Mouse (Mus musculus): Measurements from ENCODE around the gene Cdc7. TPM values are rescaled to one million over a fixed set of nuclear protein-coding genes. Genes with fewer than 3 reads are reported as not detected.

The Cdc7 gene
- total RNA-seq (2014; rRNA removed; ENCODE audit: low replicate concordance) (8.1 and 10.8 TPM in 2 replicates), polyA plus RNA-seq (2015; fragmentation: Nextera tagmentation; extraction: Ambion mirVana) (4.0 and 5.5 TPM in 2 replicates)

DNA sequence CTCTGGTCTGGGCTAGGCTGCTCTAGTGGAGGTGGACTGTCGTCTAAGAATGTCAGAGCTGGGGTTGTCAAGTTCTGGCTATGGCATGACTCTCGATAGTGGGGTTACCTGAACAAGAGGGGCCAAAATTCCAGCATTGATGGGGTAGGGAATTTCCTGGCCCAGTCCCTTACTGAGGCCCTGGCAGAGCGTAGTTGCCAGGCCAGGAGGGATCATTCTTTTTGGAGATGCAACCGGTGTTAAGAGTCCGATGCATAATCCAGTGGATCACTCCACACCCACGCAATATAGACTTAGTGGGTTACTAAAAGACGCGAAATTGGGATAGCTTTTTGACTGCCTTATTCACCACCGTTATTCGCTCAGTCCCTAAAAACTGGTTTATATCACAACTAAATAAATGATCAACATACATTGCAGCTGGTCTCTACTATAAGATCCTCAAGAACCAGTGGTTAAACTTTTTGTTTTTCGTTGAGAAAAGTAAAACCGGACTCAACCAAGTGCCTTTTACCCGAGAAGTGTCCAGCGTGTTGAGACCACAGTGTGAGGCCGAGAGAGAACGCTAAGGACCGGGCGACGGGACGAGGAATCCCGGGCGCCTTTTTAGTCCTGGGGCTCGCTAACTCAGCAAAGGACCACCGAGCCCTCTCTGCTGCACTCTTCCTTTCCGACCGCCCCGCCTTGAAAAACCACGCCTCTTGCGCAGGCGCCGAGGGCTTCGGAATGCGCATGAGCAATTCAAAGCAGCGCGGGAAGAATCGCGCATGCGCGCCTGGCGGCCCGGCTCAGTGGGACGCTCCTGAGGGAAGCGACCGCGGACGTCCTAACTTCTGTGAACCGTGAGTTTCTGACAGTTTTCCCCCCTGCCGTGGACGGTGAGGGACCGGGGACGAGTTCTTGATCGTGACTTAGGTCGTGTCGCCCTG is at the start of gene Cdc7:
Gene Cdc7, plus strand, starts transcription at position 739 of the 929 bp plus-strand sequence.
- Histone ChIP-seq H3K9me3 (replicated peaks; ENCODE audit: control insufficient read depth, low read length) (0 out of 2 replicates have a peak, but pooled peaks cover 4% of the 10 kb centered on the region), H3K27ac (ENCODE audit: low read depth) (peak within 1 kb of the TSS; percentile 25; the same call in 1 of the 2 replicates), H3K27me3 (ENCODE audit: control insufficient read depth, insufficient read depth, low read length) (no peaks in the 10 kb centered on the region), H3K9ac (replicated peaks; ENCODE audit: low read depth, low read length) (peak within 1 kb of the TSS; percentile 48), H3K4me3 (ENCODE audit: low read depth, low read length) (peak within 1 kb of the TSS; percentile 67), H3K4me2 (ENCODE audit: low read depth, low read length) (peak within 1 kb of the TSS; percentile 99), H3K4me1 (ENCODE audit: control insufficient read depth, insufficient read depth) (peaks cover 3% of the 10 kb centered on the region; the same call in 1 of the 2 replicates), H3K36me3 (replicated peaks; ENCODE audit: control insufficient read depth, insufficient read depth, low read length) (no peaks in the 10 kb centered on the region; the same call in 1 of the 2 replicates)
- DNase-seq (ENCODE audit: low spot score) (peak; percentile 90), ATAC-seq (ENCODE audit: insufficient read depth, low read depth) (peak; percentile 92)
- TF ChIP-seq CTCF (IDR thresholded peaks at IDR 0.05; ENCODE audit: low read depth) (no peak), EP300 (IDR thresholded peaks at IDR 0.05; ENCODE audit: low read depth) (no peak)
- WGBS, result 5% methylated on average over 54 of the region's 54 CpGs

GRCm38 (mm10) chr5:106919315-106919714 is 44.8 kb upstream of the Cdc7 start:
- TF ChIP-seq CTCF (IDR thresholded peaks at IDR 0.05; ENCODE audit: low read depth) (no peak), EP300 (IDR thresholded peaks at IDR 0.05; ENCODE audit: low read depth) (no peak)
- no peak overlapping the region for H3K27ac ChIP-seq (ENCODE audit: low read depth)
- no peak overlapping the region for H3K9ac ChIP-seq (replicated peaks; ENCODE audit: low read depth, low read length)
- H3K4me1 ChIP-seq (ENCODE audit: control insufficient read depth, insufficient read depth), result no peaks in the 10 kb centered on the region
- H3K4me3 ChIP-seq (ENCODE audit: low read depth, low read length), result no peak overlapping the region
- no peaks in the 10 kb centered on the region for H3K27me3 ChIP-seq (ENCODE audit: control insufficient read depth, insufficient read depth, low read length)
- H3K9me3 ChIP-seq (replicated peaks; ENCODE audit: control insufficient read depth, low read length), result no peaks in the 10 kb centered on the region
- no peak overlapping the region for H3K4me2 ChIP-seq (ENCODE audit: low read depth, low read length)
- no peaks in the 10 kb centered on the region for H3K36me3 ChIP-seq (replicated peaks; ENCODE audit: control insufficient read depth, insufficient read depth, low read length)
- no peak for ATAC-seq (ENCODE audit: insufficient read depth, low read depth)
- no peak for DNase-seq (ENCODE audit: low spot score)

DNA sequence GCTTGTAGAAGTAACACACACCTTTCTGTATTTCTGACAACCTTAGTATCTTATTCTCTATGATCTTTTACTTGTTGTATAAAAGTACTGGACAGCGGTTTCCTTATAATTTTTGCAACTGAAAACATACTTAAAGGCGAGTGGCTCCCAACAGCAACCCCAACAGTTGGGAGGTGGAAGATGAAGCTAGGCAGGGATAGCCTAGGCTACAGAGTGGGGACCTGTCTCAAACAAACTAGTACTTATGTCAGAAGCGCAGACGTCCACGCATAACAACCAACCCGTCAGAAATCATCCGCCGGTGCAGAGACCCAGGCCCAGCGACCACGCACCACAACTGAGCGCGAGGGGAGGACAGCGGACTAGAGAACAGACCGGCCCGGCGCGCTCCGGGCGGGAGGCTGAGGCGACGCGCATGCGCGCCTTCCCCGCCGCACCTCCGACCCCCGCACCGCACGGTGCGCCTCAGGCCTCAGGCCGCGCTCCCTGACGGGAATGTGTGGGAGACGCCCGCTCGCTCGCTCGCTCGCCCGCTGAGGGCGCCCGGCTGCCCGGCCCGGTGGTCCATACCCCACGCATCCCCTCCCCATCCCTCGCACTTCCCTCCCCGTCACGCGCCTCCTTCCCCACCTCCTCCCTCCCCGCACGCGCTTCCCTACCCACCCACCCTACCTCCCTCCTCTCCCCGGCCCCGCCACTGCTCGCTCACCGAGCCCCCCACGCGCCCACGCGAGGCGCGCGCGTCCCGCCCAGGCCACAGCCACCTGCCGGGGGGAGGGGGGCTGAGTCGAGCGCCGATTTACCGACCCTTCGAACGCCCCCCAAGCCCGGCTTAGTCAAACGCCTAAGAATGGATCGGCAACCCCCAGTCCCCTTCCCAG is 38.4 kb upstream of the Cdc7 start, which contains the start of gene Hfm1:
Gene Hfm1, minus strand, starts transcription at position 834 of the 881 bp plus-strand sequence.
- Histone ChIP-seq H3K9ac (replicated peaks; ENCODE audit: low read depth, low read length) (peak within 1 kb of the TSS; percentile 42), H3K9me3 (replicated peaks; ENCODE audit: control insufficient read depth, low read length) (no peaks in the 10 kb centered on the region), H3K4me3 (ENCODE audit: low read depth, low read length) (peak within 1 kb of the TSS; percentile 53), H3K4me2 (ENCODE audit: low read depth, low read length) (peak within 1 kb of the TSS; percentile 93), H3K27ac (ENCODE audit: low read depth) (no peak within 1 kb of the TSS), H3K27me3 (ENCODE audit: control insufficient read depth, insufficient read depth, low read length) (no peaks in the 10 kb centered on the region), H3K4me1 (ENCODE audit: control insufficient read depth, insufficient read depth) (no peaks in the 10 kb centered on the region; the same call in 1 of the 2 replicates), H3K36me3 (replicated peaks; ENCODE audit: control insufficient read depth, insufficient read depth, low read length) (no peaks in the 10 kb centered on the region)
- DNase-seq (ENCODE audit: low spot score) (peak; percentile 40), ATAC-seq (ENCODE audit: insufficient read depth, low read depth) (peak; percentile 73; the same call in 1 of the 2 replicates)
- TF ChIP-seq EP300 (IDR thresholded peaks at IDR 0.05; ENCODE audit: low read depth) (no peak), CTCF (IDR thresholded peaks at IDR 0.05; ENCODE audit: low read depth) (no peak)
- WGBS, result 1% methylated on average over 48 of the region's 76 CpGs

DNA sequence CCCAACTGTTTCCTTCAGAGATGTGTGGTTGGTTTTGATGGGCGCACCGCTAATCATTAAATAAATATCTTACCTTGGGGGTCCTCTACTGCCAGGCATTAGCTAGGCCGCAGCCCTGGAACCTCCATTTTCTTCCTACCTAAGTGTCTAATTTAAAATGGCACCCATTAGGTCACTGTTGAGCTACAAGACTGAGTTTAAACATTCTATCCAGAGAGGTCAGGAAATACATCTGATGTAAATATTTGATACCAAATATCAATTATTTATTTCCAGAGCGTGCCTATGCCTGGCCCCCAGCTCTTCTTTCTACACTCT is 37.8 kb upstream of the Cdc7 start:
- Histone ChIP-seq H3K36me3 (replicated peaks; ENCODE audit: control insufficient read depth, insufficient read depth, low read length) (no peaks in the 10 kb centered on the region), H3K27ac (ENCODE audit: low read depth) (no peak overlapping the region), H3K4me1 (ENCODE audit: control insufficient read depth, insufficient read depth) (no peaks in the 10 kb centered on the region; the same call in 1 of the 2 replicates), H3K9ac (replicated peaks; ENCODE audit: low read depth, low read length) (no peak overlapping the region), H3K9me3 (replicated peaks; ENCODE audit: control insufficient read depth, low read length) (no peaks in the 10 kb centered on the region), H3K27me3 (ENCODE audit: control insufficient read depth, insufficient read depth, low read length) (no peaks in the 10 kb centered on the region), H3K4me3 (ENCODE audit: low read depth, low read length) (peak overlapping the region; percentile 53), H3K4me2 (ENCODE audit: low read depth, low read length) (peak overlapping the region; percentile 93)
- no peak for TF ChIP-seq CTCF (IDR thresholded peaks at IDR 0.05; ENCODE audit: low read depth)
- no peak for TF ChIP-seq EP300 (IDR thresholded peaks at IDR 0.05; ENCODE audit: low read depth)
- DNase-seq (ENCODE audit: low spot score), result no peak
- ATAC-seq (ENCODE audit: insufficient read depth, low read depth), result no peak
- WGBS, result 50% methylated on average over 4 of the region's 4 CpGs

DNA sequence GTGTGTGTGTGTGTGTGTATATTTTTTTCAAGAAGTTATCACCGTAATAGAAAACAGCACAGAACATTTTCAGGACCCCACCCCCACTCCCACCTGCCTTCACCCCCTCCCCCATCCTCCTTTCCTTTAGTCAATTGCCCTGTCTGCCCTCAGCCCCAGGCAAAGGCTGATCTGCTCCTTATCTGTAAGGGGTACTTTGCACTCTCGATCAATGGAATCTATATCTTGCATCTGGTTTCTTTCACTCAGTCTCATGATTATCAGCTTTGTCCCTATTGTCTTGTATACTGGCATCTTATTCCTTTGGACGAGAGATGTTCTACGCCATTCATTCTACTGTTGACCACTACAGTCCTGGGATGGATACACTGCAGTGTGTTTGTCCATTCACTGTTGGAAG is 36.1 kb upstream of the Cdc7 start:
- Histone ChIP-seq H3K9ac (replicated peaks; ENCODE audit: low read depth, low read length) (no peak overlapping the region), H3K4me3 (ENCODE audit: low read depth, low read length) (no peak overlapping the region), H3K4me2 (ENCODE audit: low read depth, low read length) (no peak overlapping the region), H3K4me1 (ENCODE audit: control insufficient read depth, insufficient read depth) (no peaks in the 10 kb centered on the region; the same call in 1 of the 2 replicates), H3K36me3 (replicated peaks; ENCODE audit: control insufficient read depth, insufficient read depth, low read length) (no peaks in the 10 kb centered on the region), H3K9me3 (replicated peaks; ENCODE audit: control insufficient read depth, low read length) (no peaks in the 10 kb centered on the region), H3K27me3 (ENCODE audit: control insufficient read depth, insufficient read depth, low read length) (no peaks in the 10 kb centered on the region), H3K27ac (ENCODE audit: low read depth) (no peak overlapping the region)
- TF ChIP-seq CTCF (IDR thresholded peaks at IDR 0.05; ENCODE audit: low read depth) (no peak), EP300 (IDR thresholded peaks at IDR 0.05; ENCODE audit: low read depth) (no peak)
- WGBS, result 41% methylated on average over 4 of the region's 4 CpGs
- ATAC-seq (ENCODE audit: insufficient read depth, low read depth) (no peak), DNase-seq (ENCODE audit: low spot score) (no peak)

Data from heart, postnatal 0 days (tissue).